Mouse (Mus musculus) retina, adult 2 months (tissue): ENCODE data around the gene Mrps34.

ENCODE experiments used
- DNase-seq: peaks from one replicate; pipeline ENCODE4 v3.0.0-alpha.2; 2012; ENCODE audit warnings: low read depth, low spot score

Gene Mrps34

DNA sequence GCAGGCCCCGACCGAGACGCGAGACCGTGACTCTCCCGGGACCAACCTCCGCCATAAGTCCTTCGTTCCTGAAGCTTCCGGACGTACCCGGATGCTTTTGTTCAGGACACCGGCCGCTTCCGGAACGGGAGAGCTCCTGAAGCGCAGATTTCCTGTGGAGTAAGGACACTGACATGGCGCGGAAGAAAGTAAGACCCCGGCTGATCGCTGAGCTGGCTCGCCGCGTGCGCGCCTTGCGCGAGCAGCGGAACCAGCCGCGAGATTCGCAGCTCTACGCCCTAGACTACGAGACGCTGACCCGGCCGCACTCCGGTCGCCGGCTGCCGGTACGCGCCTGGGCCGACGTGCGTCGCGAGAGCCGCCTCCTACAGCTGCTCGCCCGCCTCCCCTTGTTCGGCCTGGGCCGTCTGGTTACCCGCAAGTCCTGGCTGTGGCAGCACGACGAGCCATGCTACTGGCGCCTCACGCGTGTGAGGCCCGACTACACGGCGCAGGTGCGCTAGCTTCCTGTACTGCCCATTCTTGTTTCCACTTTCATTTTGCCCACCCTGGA lies at the start of gene Mrps34, which contains the start of gene Eme2:
Mrps34 (plus strand) TSS at position 122 of the 553 bp plus-strand sequence.
Eme2 (minus strand) TSS at position 93 of the 553 bp plus-strand sequence.
- peak; percentile 80 for DNase-seq

- no peak for DNase-seq
These were observed 47.5 kb upstream of the Mrps34 start for GRCm38 (mm10) chr17:24847386-24847785.

DNA sequence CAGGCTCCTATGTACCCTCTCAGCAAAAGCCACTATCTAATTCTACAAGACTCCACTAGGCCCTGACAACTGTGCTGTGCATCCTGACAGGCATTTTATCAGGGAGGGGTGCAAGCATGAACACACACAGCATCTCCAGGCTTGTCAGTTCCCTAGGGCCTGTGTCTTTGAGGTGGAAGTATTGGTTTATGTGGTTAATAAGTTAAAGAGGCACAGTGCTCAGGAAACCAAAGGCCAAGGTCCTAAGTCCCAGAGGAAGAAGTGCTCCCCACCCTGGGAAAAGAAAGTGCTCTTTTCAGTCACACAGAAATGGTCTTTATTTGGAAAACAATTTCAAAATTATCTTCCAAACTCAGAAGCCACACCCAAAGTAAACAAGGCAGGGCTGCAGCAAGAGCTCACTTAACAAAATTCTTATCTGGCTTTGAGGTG lies 46.3 kb upstream of the Mrps34 start:
- DNase-seq: no peak

GRCm38 (mm10) chr17:24849733-24850064 lies 45.2 kb upstream of the Mrps34 start:
- no peak for DNase-seq

- DNase-seq: peak; percentile 92
These were observed 44.7 kb upstream of the Mrps34 start, which contains the start of gene Fahd1 for GRCm38 (mm10) chr17:24850065-24850772. Fahd1 (minus strand) TSS chr17:24850364.

- DNase-seq: no peak
These were observed 44.2 kb upstream of the Mrps34 start for GRCm38 (mm10) chr17:24850773-24851127.

- no peak for DNase-seq
These were observed 43.4 kb upstream of the Mrps34 start for GRCm38 (mm10) chr17:24851381-24852125.

DNA sequence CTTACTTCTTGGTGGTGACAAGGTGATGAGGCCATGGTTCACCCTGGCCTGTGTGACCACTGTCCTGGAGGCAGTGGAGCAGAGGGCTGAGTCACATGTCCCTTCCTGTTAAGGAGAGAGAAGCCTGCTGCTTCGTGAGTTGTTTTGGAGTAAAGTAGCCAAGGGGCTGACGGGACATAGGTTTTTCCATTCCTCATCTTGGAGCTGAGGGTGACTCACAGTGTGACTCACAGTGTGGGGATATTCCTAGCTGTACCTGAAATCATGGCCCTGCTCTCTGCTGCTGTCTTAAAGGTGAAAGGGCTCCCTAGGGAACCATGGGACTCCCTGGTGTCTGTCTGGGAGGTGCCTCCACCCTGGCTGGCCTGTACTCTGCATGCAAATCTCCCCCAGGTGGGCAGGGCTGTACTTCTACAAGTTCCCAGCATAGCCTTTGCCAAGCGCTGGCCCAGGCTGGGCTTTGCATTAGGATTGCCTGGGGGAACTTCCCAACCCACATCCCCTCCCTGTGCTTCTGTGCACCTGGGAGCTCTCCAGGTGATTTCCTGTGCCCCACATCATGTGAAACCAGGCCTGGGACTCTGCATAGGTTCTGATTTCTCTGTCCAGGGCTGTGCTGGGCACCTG lies 39.0 kb upstream of the Mrps34 start:
- DNase-seq: no peak

DNA sequence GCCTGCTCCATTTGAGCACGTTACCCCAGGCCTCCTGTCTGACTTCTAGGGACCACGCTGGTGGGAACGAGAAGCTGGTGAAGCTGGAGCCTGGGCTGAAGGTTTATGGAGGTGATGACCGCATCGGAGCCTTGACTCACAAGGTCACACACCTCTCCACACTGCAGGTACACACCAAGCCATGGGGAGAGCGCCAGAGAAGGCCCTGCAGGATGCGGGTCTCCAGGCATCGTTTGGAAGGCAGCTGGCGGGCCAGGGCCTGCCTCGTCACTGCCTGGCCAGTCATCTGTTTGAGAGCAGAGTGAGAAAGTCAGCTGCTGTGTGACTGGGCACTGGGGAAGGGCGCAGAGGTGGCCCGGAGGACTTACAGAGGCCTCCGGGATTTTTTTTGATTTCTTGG lies 38.3 kb upstream of the Mrps34 start:
- no peak for DNase-seq

DNA sequence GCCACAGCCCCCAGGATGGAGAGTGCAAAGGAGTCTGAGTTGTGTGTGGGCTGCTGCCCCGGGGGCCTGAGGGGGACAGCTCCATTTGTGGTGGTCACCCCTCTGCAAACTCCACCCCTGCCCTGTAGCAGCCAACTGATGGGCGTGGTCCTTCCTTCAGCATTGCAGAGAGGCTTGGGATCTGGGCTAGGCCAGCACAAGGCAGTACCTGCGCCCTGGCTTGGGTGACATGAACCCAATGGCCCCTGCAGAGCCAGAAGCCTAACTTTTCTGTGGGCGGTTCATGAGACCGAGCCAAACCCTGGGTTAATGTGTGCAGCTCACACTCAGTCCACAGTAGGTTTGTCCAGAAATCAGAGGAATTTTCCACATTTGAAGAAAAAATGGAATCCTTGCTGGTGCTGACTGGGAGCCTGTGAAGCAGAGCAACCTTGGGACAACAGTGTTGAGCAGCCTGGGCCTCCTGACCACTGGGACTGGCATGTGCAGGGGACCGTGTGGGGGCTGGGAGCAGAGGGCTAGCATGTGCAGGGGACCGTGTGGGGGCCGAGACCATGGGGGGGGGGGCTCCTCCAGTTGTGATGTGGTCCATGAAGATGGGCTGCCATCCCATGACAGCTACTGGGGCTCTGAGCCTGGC lies 37.0 kb upstream of the Mrps34 start:
- no peak for DNase-seq

- no peak for DNase-seq
These were observed 35.9 kb upstream of the Mrps34 start for GRCm38 (mm10) chr17:24858967-24859366.

DNA sequence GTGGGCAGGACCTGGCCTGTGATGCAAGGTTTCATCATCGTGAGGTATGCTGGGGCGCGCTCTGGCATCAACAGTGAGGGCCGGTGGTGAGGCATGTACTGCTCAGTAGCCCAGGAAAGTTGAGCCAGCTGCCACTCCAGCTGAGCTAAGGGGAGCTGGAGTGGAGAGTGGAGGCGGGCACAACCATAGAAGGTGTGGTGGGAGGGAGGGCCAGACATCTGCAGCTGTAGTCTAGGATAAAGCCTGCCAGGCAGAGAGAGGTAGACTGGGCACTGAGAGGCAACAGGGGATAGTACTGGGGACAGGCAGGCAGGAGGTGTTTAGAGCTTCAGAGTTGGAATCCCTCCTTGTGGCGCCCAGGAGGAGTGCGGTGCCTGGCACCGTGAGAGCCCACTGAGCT lies 34.8 kb upstream of the Mrps34 start:
- DNase-seq: no peak

- DNase-seq: no peak
These were observed 33.1 kb upstream of the Mrps34 start for GRCm38 (mm10) chr17:24861785-24862184.

DNA sequence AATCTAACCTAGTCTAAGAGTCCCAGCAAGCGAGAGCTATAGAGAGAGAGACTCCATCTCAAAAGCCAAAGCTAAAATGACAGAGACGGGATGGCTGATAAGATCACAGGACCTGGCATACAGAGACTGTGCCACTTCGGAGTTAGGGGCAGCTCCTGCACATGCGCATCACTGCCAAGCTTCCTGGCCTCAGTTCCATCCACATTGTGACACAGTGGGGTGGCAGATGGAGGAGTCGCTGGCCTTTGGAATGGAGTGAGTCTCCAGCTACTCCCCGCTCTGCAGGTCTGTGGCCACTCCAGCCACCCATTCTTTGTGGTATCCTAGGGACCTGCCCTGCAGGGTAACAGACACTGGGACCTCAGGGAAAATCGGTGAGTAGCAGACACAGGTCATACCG lies 29.1 kb upstream of the Mrps34 start, which contains the start of gene Igfals:
Igfals (plus strand) TSS at position 222 of the 400 bp plus-strand sequence.
- no peak for DNase-seq

- no peak for DNase-seq
These were observed 27.0 kb upstream of the Mrps34 start for GRCm38 (mm10) chr17:24867914-24868313.

DNA sequence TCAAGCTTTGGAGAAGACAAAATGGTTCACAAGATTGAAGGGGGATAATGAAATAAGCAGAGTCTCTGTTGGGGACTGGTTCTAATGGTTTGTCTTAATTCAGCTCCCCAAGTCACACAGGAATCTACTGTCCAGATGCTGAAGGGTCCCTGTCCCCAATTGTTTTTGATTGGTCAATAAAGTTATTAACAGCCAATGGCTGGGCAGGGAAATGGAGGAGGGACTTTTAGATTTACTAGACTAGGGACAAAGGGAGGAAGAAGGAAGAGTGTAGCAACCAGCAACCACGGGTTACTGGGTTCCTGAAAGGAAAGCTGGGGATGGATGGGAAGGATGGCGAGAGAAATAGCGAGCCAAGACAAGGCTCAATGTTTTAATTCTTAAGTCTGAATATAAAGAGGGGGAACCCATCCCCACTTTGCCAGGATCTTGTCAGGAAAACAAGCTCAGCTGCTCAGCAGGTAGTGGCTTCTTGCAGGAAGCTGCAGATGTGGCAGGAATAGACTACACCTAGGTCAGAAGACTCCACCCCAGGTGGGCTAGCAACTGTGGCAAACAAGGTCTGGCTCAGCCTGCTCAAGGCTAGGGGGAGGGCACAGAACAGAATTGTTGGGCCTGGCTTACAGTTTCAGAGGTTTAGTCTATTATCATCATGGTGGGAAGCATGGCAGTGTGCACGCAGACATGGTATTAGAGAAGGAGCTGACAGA lies 21.1 kb upstream of the Mrps34 start:
- DNase-seq: no peak

DNA sequence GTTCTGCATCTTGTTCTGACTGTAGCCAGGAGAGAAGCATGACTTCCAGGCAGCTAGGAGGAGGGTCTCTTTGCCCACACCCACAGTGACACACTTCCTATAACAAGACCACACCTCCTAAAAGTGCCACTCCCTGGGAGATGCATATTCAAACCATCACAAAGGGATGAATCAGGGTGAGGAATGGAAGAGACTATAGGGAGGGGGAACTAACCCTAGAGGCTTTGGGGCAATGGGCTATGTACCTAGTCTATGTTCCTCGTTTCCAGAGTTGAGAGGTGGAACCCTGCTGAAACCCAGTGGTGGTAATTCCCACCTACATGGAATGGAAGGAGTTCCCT lies 20.5 kb upstream of the Mrps34 start:
- DNase-seq: no peak

- no peak for DNase-seq
These were observed 19.9 kb upstream of the Mrps34 start for GRCm38 (mm10) chr17:24874989-24875388.

GRCm38 (mm10) chr17:24877336-24878116 lies 17.4 kb upstream of the Mrps34 start:
- DNase-seq: no peak

- no peak for DNase-seq
These were observed 16.9 kb upstream of the Mrps34 start for GRCm38 (mm10) chr17:24878117-24878397.

GRCm38 (mm10) chr17:24878531-24878930 lies 16.4 kb upstream of the Mrps34 start:
- no peak for DNase-seq
